In the genomic region with DNA sequence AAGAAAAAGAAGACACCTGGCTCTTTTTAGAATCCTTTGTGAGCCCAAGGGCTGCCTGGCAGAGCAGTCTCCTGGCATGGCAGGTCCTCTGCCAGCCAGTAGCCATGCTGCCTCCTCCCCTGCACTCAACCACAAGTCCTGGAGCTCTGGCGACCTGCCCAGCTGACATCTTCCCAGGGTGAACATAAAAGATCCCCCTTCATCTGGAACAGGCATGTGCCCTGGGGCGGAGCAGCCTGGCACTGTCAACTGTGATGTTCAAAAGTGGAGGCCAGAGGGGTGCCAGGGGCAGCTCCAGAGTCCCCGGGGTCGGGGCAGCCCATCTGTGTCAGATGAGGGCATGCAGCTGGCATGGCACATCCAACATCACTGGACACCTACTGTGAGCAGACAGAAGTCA, we compare ENCODE assay signal across 14 mouse cellular contexts. TPM values are rescaled to one million over a fixed set of nuclear protein-coding genes. Genes with fewer than 3 reads are reported as not detected.
DNase-seq lines count a peak whose midpoint lies in the region; ATAC-seq and TF ChIP-seq lines count a peak whose summit lies in the region.
"Had no signal": no experiment of that assay in that cellular context is flagged by ENCODE, and none has a peak within 500 bp of the region (broad histone marks: within the 10 kb centered on the region; RNA-seq: fewer than 3 reads in every experiment).

No protein-coding gene starts in this region.

- peak; percentile 76 for DNase-seq in cerebellum, adult 9-11 months
- peak; percentile 87 for DNase-seq in left cerebral cortex, postnatal 4 days
- DNase-seq in left cerebral cortex, postnatal 36 days (ENCODE audit: low spot score in 2 of 2): no peak
- DNase-seq in right cerebral cortex, postnatal 4 days: peak; percentile 53
- DNase-seq in right cerebral cortex, postnatal 14 days: no peak
- peak; percentile 28 for DNase-seq in brain, embryonic 14.5 days (ENCODE audit: low read depth)
- DNase-seq in heart, adult 8-10 months (ENCODE audit: low spot score): no peak
- DNase-seq: adrenal gland, postnatal 10 days; gastrocnemius, postnatal 14 days; heart, adult 2 months; heart, postnatal 36 days; kidney, adult 18-20 months had no signal

- intact Hi-C loops in left cerebral cortex, postnatal 4 days (cut with DNase I): no loop called here
- intact Hi-C loops in left cerebral cortex, postnatal 36 days (cut with DNase I): no loop called here

- TF ChIP-seq POLR2A in brain, embryonic 14.5 days (IDR thresholded peaks at IDR 0.05; ENCODE audit: borderline replicate concordance, extremely low read depth, insufficient read depth, insufficient read length, poor library complexity, severe bottlenecking): no peak

- no peak for ATAC-seq in cerebellum, adult (ENCODE audit: insufficient number of reproducible peaks, low FRiP score, low TSS enrichment)
- ATAC-seq: forebrain, embryonic 16.5 days had no signal

- no peak for TF ChIP-seq CTCF in brain, embryonic 14.5 days (IDR thresholded peaks at IDR 0.05; ENCODE audit: borderline replicate concordance, extremely low read depth, insufficient read depth, insufficient read length)

RNA-seq across cellular contexts. Expression of a gene that starts 1.4 kb away (rescaled TPM):
- total RNA-seq in left cerebral cortex, postnatal 4 days (2021): 10 to 100 TPM; 47.4 to 53.8 TPM
- total RNA-seq in left cerebral cortex, postnatal 36 days (2021): 100 to 1,000 TPM; 128 to 152 TPM
- polyA plus RNA-seq in brain, embryonic 14.5 days (2012; rRNA removed): 8.3 and 16.1 TPM in 2 replicates
- 10 to 100 TPM; 13.7 to 16.7 (median 15.1) TPM for total RNA-seq in heart, adult 8-10 months (2022)

RNA-seq across cellular contexts. Expression of a gene that starts 10.7 kb away (rescaled TPM):
- 100 to 1,000 TPM; 486 to 495 TPM for total RNA-seq in left cerebral cortex, postnatal 4 days (2021)
- total RNA-seq in left cerebral cortex, postnatal 36 days (2021): 100 to 1,000 TPM; 593 to 646 TPM
- polyA plus RNA-seq in brain, embryonic 14.5 days (2012; rRNA removed): 593 and 631 TPM in 2 replicates
- 1,000 to 10,000 TPM; 1,424 to 1,552 (median 1,533) TPM for total RNA-seq in heart, adult 8-10 months (2022)

RNA-seq across cellular contexts. Expression of a gene that starts 26.2 kb away (rescaled TPM):
- total RNA-seq in left cerebral cortex, postnatal 4 days (2021): 1 to 10 TPM; 2.6 to 3.3 TPM
- 1 to 10 TPM; 1.8 to 2.0 TPM for total RNA-seq in left cerebral cortex, postnatal 36 days (2021)
- polyA plus RNA-seq in brain, embryonic 14.5 days (2012; rRNA removed): 1.4 and 1.9 TPM in 2 replicates
- total RNA-seq in heart, adult 8-10 months (2022): 1 to 10 TPM; 7.6 to 9.0 (median 8.3) TPM

RNA-seq across cellular contexts. Expression of a gene that starts 31.4 kb away (rescaled TPM):
- total RNA-seq in left cerebral cortex, postnatal 4 days (2021): 10 to 100 TPM; 44.8 to 51.8 TPM
- 10 to 100 TPM; 44.9 to 49.7 TPM for total RNA-seq in left cerebral cortex, postnatal 36 days (2021)
- 63.0 and 81.6 TPM in 2 replicates for polyA plus RNA-seq in brain, embryonic 14.5 days (2012; rRNA removed)
- 10 to 100 TPM; 41.1 to 54.7 (median 47.0) TPM for total RNA-seq in heart, adult 8-10 months (2022)

RNA-seq across cellular contexts. Expression of a gene that starts 33.0 kb away (rescaled TPM):
- total RNA-seq in left cerebral cortex, postnatal 4 days (2021): 10 to 100 TPM; 59.6 to 61.5 TPM
- 10 to 100 TPM; 76.2 to 90.0 TPM for total RNA-seq in left cerebral cortex, postnatal 36 days (2021)
- 121 and 151 TPM in 2 replicates for polyA plus RNA-seq in brain, embryonic 14.5 days (2012; rRNA removed)
- total RNA-seq in heart, adult 8-10 months (2022): 100 to 1,000 TPM; 201 to 230 (median 213) TPM

Comparison
In these comparisons a context has a peak if more than half of its experiments do, and no peak if none do; other contexts are left out.
1. DNase-seq: peak in cerebellum, adult 9-11 months (single experiment), left cerebral cortex, postnatal 4 days (single experiment), right cerebral cortex, postnatal 4 days (single experiment) and brain, embryonic 14.5 days (single experiment); none in left cerebral cortex, postnatal 36 days (0 of 2), right cerebral cortex, postnatal 14 days (single experiment) and heart, adult 8-10 months (single experiment).